Mouse (Mus musculus) spleen, postnatal 0 days (tissue): Measurements from ENCODE around the gene Adam25. TPM values are rescaled to one million over a fixed set of nuclear protein-coding genes. Genes with fewer than 3 reads are reported as not detected.

Experiments
- polyA plus RNA-seq: library from polyadenylated mRNA; unstranded; fragments of >200 nt; fragmentation: Nextera tagmentation; extraction: Ambion mirVana; gene quantifications from 2 replicates; pipeline ENCODE4 v1.2.1, GENCODE M21; 2015

Adam25 gene
- not detected in 2 replicates for polyA plus RNA-seq

DNA sequence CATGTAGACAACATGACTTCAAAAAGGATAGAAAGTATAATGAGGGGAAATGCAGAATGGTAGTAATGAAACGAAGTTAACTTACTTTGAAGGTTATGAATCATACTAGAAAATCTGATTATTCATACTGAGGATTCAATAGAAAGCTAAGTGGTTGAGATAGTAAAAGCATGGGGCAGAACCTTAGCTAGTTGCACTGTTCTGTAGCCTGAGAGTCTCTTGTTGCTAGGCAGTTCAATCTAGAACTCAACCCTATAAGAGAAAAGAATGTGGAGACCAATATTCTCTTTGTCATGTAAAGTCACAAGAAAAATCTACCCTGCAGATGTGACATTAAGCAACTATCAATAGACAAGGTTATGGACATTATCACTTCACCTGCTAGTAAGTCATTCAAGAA lies at the start of gene Adam25:
Gene Adam25, plus strand, starts transcription at position 301 of the 400 bp plus-strand sequence.

DNA sequence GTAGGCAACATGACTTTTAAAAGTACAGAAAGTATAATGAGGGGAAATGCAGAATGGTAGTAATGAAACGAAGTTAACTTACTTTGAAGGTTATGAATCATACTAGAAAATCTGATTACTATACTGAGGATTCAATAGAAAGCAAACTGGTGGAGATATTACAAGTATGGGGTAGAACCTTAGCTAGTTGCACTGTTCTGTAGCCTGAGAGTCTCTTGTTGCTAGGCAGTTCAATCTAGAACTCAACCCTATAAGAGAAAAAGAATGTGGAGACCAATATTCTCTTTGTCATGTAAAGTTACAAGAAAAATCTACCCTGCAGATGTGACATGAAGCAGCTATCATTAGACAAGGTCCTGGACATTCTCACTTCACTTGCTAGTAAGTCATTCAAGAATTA lies 41.0 kb downstream of the Adam25 start, which contains the start of gene Adam20:
Gene Adam20, plus strand, starts transcription at position 301 of the 400 bp plus-strand sequence.

Other genes starting within 250 kb of the Adam25 start
- gene Adam24, start 77.1 kb upstream of the Adam25 start, polyA plus RNA-seq = not detected in 2 replicates
- gene Adam20, start 41.1 kb downstream of the Adam25 start, polyA plus RNA-seq = not detected in 2 replicates
- gene Adam39, start 70.8 kb downstream of the Adam25 start, polyA plus RNA-seq = not detected in 2 replicates